32 mouse cellular contexts compared by ENCODE assay signal in the genomic region with DNA sequence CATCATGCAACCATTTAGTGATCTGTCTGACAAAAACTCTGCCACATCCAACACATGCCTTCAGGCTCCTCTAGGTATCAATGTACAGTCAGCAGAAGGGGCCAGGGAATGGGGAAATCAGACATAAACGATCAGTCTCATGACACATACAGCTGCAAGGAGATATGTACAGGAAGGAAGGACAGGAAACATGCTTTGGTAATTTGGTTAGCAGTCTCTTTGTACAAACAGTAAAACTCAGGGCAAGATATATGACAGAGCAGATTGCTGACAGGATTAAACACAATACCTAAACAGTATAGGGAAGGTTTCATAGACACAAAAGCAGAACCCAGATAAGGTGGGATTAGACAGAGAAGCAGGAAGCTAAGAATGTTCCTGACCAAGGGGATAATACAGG.
DNase-seq lines count a peak whose midpoint lies in the region; ATAC-seq and TF ChIP-seq lines count a peak whose summit lies in the region.
"Had no signal": no experiment of that assay in that cellular context is flagged by ENCODE, and none has a peak within 500 bp of the region (broad histone marks: within the 10 kb centered on the region; RNA-seq: fewer than 3 reads in every experiment).

No protein-coding gene starts in this region.

- DNase-seq in gastrocnemius, adult 2 months, result no peak
- DNase-seq in gastrocnemius, adult 8-10 months (ENCODE audit: low spot score in 2 of 2), result no peak
- peak; percentile 8 for DNase-seq in 3T3-L1 (ENCODE audit: low read depth, low spot score)
- no peak for DNase-seq in left cerebral cortex, adult 18-20 months (ENCODE audit: low spot score in 2 of 2)
- DNase-seq in frontal cortex, postnatal 10 days (ENCODE audit: low spot score in 2 of 2), result no peak
- no peak for DNase-seq in embryo, embryonic 10 days (ENCODE audit: low spot score)
- DNase-seq: adrenal gland, adult 8-10 months; cerebellum, adult 11 months; cerebellum, adult 9-10 months; cerebellum, postnatal 36 days; forebrain, postnatal 0 days; gastrocnemius, postnatal 25 days; heart, postnatal 14 days; kidney, adult 11 months; kidney, postnatal 14 days; layer of hippocampus, adult 9-11 months; lung, postnatal 4 days; right cerebral cortex, postnatal 25 days had no signal

- H3K9ac ChIP-seq in intestine, postnatal 0 days (ENCODE audit: low read depth, low read length), result no peak overlapping the region
- H3K9ac ChIP-seq: embryonic facial prominence, embryonic 15.5 days; forebrain, embryonic 12.5 days; forebrain, postnatal 0 days; heart, embryonic 13.5 days; hindbrain, embryonic 12.5 days; limb, embryonic 13.5 days; midbrain, embryonic 15.5 days; neural tube, embryonic 15.5 days had no signal

- H3K36me3 ChIP-seq in intestine, postnatal 0 days (ENCODE audit: control insufficient read depth, insufficient read depth), result no peaks in the 10 kb centered on the region
- H3K36me3 ChIP-seq: embryonic facial prominence, embryonic 15.5 days; forebrain, embryonic 12.5 days; heart, embryonic 13.5 days; hindbrain, embryonic 12.5 days; limb, embryonic 13.5 days; midbrain, embryonic 10.5 days; midbrain, embryonic 15.5 days; neural tube, embryonic 15.5 days had no signal

- no peak for TF ChIP-seq CTCF in gastrocnemius, adult 2 months (IDR thresholded peaks at IDR 0.05)
- no peak for TF ChIP-seq CTCF in intestine, postnatal 0 days (IDR thresholded peaks at IDR 0.05; ENCODE audit: low read depth)

- WGBS in intestine, postnatal 0 days, result 3% methylated on average over 1 of the region's 1 CpGs

- H3K4me1 ChIP-seq in brown adipose tissue, adult 24 weeks (ENCODE audit: control insufficient read depth, insufficient read depth, insufficient read length, low read length), result peaks cover 17% of the 10 kb centered on the region
- 0 out of 2 replicates have a peak, but pooled peaks cover 10% of the 10 kb centered on the region for H3K4me1 ChIP-seq in intestine, postnatal 0 days (replicated peaks; ENCODE audit: control insufficient read depth, insufficient read depth, low read length)
- H3K4me1 ChIP-seq: forebrain, embryonic 12.5 days; hindbrain, embryonic 12.5 days; limb, embryonic 13.5 days; neural tube, embryonic 15.5 days had no signal

- ATAC-seq in intestine, postnatal 0 days, result 0 out of 2 replicates have a peak, but pooled peaks have one; percentile 55
- ATAC-seq: activated CD4-positive, CD25-positive, alpha-beta regulatory T cell, adult 4 months; CD4-positive, CD25-positive, alpha-beta regulatory T cell, adult 4 months; forebrain, postnatal 0 days; hindbrain, postnatal 0 days; midbrain, embryonic 15.5 days had no signal

- no peak overlapping the region for H3K4me2 ChIP-seq in intestine, postnatal 0 days (replicated peaks; ENCODE audit: low read depth)
- H3K4me2 ChIP-seq: embryonic facial prominence, embryonic 15.5 days; forebrain, embryonic 12.5 days; heart, embryonic 13.5 days; hindbrain, embryonic 12.5 days; limb, embryonic 13.5 days; liver, embryonic 11.5 days; midbrain, embryonic 15.5 days; neural tube, embryonic 15.5 days had no signal

- no peak overlapping the region for H3K4me3 ChIP-seq in gastrocnemius, adult 2 months
- no peak overlapping the region for H3K4me3 ChIP-seq in brown adipose tissue, adult 24 weeks (ENCODE audit: insufficient read depth, low read depth, low read length)
- no peak overlapping the region for H3K4me3 ChIP-seq in intestine, postnatal 0 days (ENCODE audit: low read depth, low read length)
- H3K4me3 ChIP-seq: embryonic facial prominence, embryonic 15.5 days; forebrain, embryonic 12.5 days; heart, embryonic 13.5 days; hindbrain, embryonic 12.5 days; limb, embryonic 13.5 days; midbrain, embryonic 10.5 days; midbrain, embryonic 15.5 days; neural tube, embryonic 15.5 days had no signal

- intact Hi-C loops in gastrocnemius, adult 2 months (cut with DNase I), result no loop called here

- H3K9me3 ChIP-seq in intestine, postnatal 0 days (ENCODE audit: control insufficient read depth), result no peaks in the 10 kb centered on the region
- H3K9me3 ChIP-seq: embryonic facial prominence, embryonic 15.5 days; forebrain, embryonic 12.5 days; heart, embryonic 13.5 days; hindbrain, embryonic 12.5 days; limb, embryonic 13.5 days; midbrain, embryonic 10.5 days; midbrain, embryonic 15.5 days; neural tube, embryonic 15.5 days had no signal

- no peaks in the 10 kb centered on the region for H3K27me3 ChIP-seq in intestine, postnatal 0 days (replicated peaks; ENCODE audit: control insufficient read depth, insufficient read depth, low read length)
- H3K27me3 ChIP-seq: embryonic facial prominence, embryonic 15.5 days; forebrain, embryonic 12.5 days; heart, embryonic 13.5 days; hindbrain, embryonic 12.5 days; limb, embryonic 13.5 days; midbrain, embryonic 15.5 days; neural tube, embryonic 15.5 days had no signal

- peak overlapping the region; percentile 25; the same call in 1 of the 2 replicates for H3K27ac ChIP-seq in gastrocnemius, adult 2 months
- H3K27ac ChIP-seq in brown adipose tissue, adult 24 weeks (replicated peaks; ENCODE audit: low read depth, low read length), result peak overlapping the region; percentile 34; the same call in 1 of the 2 replicates
- no peak overlapping the region for H3K27ac ChIP-seq in intestine, postnatal 0 days (ENCODE audit: low read depth, low read length)
- H3K27ac ChIP-seq: embryonic facial prominence, embryonic 15.5 days; forebrain, embryonic 12.5 days; heart, embryonic 13.5 days; hindbrain, embryonic 12.5 days; hindbrain, postnatal 0 days; limb, embryonic 13.5 days; midbrain, embryonic 10.5 days; midbrain, embryonic 15.5 days; neural tube, embryonic 15.5 days had no signal
